Mouse (Mus musculus) small intestine, adult 2 months (tissue): ENCODE data around the gene Kpnb1.

Source experiments
- CTCF ChIP-seq: fragments of 200-500 bp; IDR thresholded peaks from 2 replicates; pipeline ENCODE4 v1.5.1; 2012; ENCODE audit warnings: low read depth, mild to moderate bottlenecking, control low read depth, inconsistent platforms, low read length, moderate library complexity, mixed read lengths; ENCODE audit not compliant: insufficient replicate concordance, insufficient read length; ENCODE audit errors: extremely low read depth
- POLR2A ChIP-seq: fragments of 200-500 bp; IDR thresholded peaks from 2 replicates; pipeline ENCODE4 v1.6.1; 2012; ENCODE audit warnings: low read depth, mild to moderate bottlenecking, control low read depth, inconsistent platforms, low read length, moderate library complexity

- TF ChIP-seq CTCF: no peak
- no peak for TF ChIP-seq POLR2A
These were observed 75.1 kb downstream of the Kpnb1 start for GRCm38 (mm10) chr11:97112519-97113125.
